Mouse (Mus musculus) CH12.LX (cell line): ENCODE data around the gene Serpina1f. TPM values are rescaled to one million over a fixed set of nuclear protein-coding genes. Genes with fewer than 3 reads are reported as not detected.

Experiments used
- DNase-seq: peaks from one replicate; pipeline ENCODE4 v3.0.0-alpha.2; 2013; ENCODE audit errors: extremely low read depth
- H3K27ac ChIP-seq: 2 replicates; pipeline ENCODE4 v1.5.1; 2012; ENCODE audit warnings: low read depth, mild to moderate bottlenecking, control low read depth, moderate library complexity; ENCODE audit not compliant: insufficient read depth
- H3K27me3 ChIP-seq: replicated peaks from 2 replicates; pipeline ENCODE3; 2012; ENCODE audit warnings: inconsistent platforms
- H3K36me3 ChIP-seq, 2 experiments: replicated peaks in 1 of 2; 2 replicates each; pipeline versions ENCODE3 to v1.6.1; 2012; ENCODE audit warnings: inconsistent platforms in 1 of 2, low read length in 1 of 2, mild to moderate bottlenecking in 1 of 2, mixed read lengths in 1 of 2, moderate library complexity in 1 of 2; ENCODE audit not compliant: control insufficient read depth in 1 of 2, insufficient read depth in 1 of 2
- H3K4me1 ChIP-seq, 2 experiments: 2 replicates each; pipeline ENCODE4 v1.6.1; 2012; ENCODE audit warnings: inconsistent platforms in 1 of 2, moderate library complexity in 1 of 2; ENCODE audit not compliant: insufficient read depth in 2 of 2, control insufficient read depth in 1 of 2
- H3K4me2 ChIP-seq: 2 replicates; pipeline ENCODE4 v1.6.1; 2012; ENCODE audit warnings: low read depth, mild to moderate bottlenecking, control low read depth; ENCODE audit not compliant: poor library complexity, insufficient read depth, severe bottlenecking
- H3K4me3 ChIP-seq, 3 experiments: fragments of 150-350 bp in 1 of 3; sonication (generic) in 1 of 3; replicated peaks in 1 of 3; 2 replicates each; pipeline versions ENCODE3 to v1.5.1; 2011 to 2012; ENCODE audit warnings: low read depth in 2 of 3, low read length in 2 of 3, mild to moderate bottlenecking in 2 of 3, moderate library complexity in 2 of 3, control low read depth in 1 of 3, improper control_type of control experiment in 1 of 3, inconsistent platforms in 1 of 3, mixed read lengths in 1 of 3; ENCODE audit not compliant: poor library complexity in 1 of 3
- H3K79me2 ChIP-seq: replicated peaks from 2 replicates; pipeline ENCODE4 v1.6.1; 2012; ENCODE audit warnings: mild to moderate bottlenecking, moderate library complexity; ENCODE audit not compliant: control insufficient read depth, poor library complexity, insufficient read depth, severe bottlenecking; ENCODE audit errors: extremely low read depth
- H3K9ac ChIP-seq: 2 replicates; pipeline ENCODE4 v1.6.1; 2012; ENCODE audit warnings: low read depth, mild to moderate bottlenecking, control low read depth, moderate library complexity; ENCODE audit not compliant: insufficient read depth
- H3K9me3 ChIP-seq: replicated peaks from 2 replicates; pipeline ENCODE3; 2012; ENCODE audit warnings: low read length, inconsistent platforms, mixed read lengths
- BHLHE40 ChIP-seq: IDR thresholded peaks from 2 replicates; pipeline ENCODE4 v1.6.1; 2011; ENCODE audit warnings: mild to moderate bottlenecking, low read depth, low read length, improper control_type of control experiment
- CHD1 ChIP-seq: IDR thresholded peaks from 2 replicates; pipeline ENCODE4 v1.6.1; 2012; ENCODE audit warnings: low read depth, low read length, improper control_type of control experiment, inconsistent platforms
- E2F4 ChIP-seq: IDR thresholded peaks from 2 replicates; pipeline ENCODE4 v1.6.1; 2011; ENCODE audit warnings: low read depth, low read length, improper control_type of control experiment; ENCODE audit not compliant: insufficient replicate concordance
- HCFC1 ChIP-seq: IDR thresholded peaks from 2 replicates; pipeline ENCODE4 v1.6.1; 2012; ENCODE audit warnings: low read depth, mild to moderate bottlenecking, inconsistent platforms, low read length, improper control_type of control experiment
- IRF4 ChIP-seq: IDR thresholded peaks from 2 replicates; pipeline ENCODE4 v1.6.1; 2014; ENCODE audit warnings: low read depth, mild to moderate bottlenecking, inconsistent platforms, low read length, improper control_type of control experiment
- JUN ChIP-seq: IDR thresholded peaks from 2 replicates; pipeline ENCODE4 v1.6.1; 2011; ENCODE audit warnings: low read depth, mild to moderate bottlenecking, low read length, improper control_type of control experiment, moderate library complexity; ENCODE audit not compliant: insufficient read depth
- JUND ChIP-seq: conservative IDR thresholded peaks from 2 replicates; pipeline ENCODE4 v1.6.1; 2011; ENCODE audit warnings: low read depth, low read length, improper control_type of control experiment
- KAT2A ChIP-seq: IDR thresholded peaks from 2 replicates; pipeline ENCODE4 v1.6.1; 2012; ENCODE audit warnings: low read length, improper control_type of control experiment, inconsistent platforms; ENCODE audit not compliant: insufficient replicate concordance
- MAX ChIP-seq: IDR thresholded peaks from 2 replicates; pipeline ENCODE4 v1.6.1; 2011; ENCODE audit warnings: low read length, improper control_type of control experiment
- MEF2A ChIP-seq: IDR thresholded peaks from 2 replicates; pipeline ENCODE4 v1.6.1; 2014; ENCODE audit warnings: low read depth, mild to moderate bottlenecking, inconsistent platforms, low read length, improper control_type of control experiment, borderline replicate concordance
- MYC ChIP-seq: IDR thresholded peaks from 2 replicates; pipeline ENCODE4 v1.6.1; 2011; ENCODE audit warnings: low read depth, mild to moderate bottlenecking, improper control_type of control experiment, low read length
- PAX5 ChIP-seq: IDR thresholded peaks from 2 replicates; pipeline ENCODE4 v1.6.1; 2012; ENCODE audit warnings: low read length, inconsistent platforms, mixed read lengths
- RCOR1 ChIP-seq: conservative IDR thresholded peaks from 2 replicates; pipeline ENCODE4 v1.6.1; 2012; ENCODE audit warnings: low read depth, mild to moderate bottlenecking, inconsistent platforms, low read length, improper control_type of control experiment
- TBP ChIP-seq: conservative IDR thresholded peaks from 2 replicates; pipeline ENCODE4 v1.6.1; 2011; ENCODE audit warnings: low read depth, low read length, improper control_type of control experiment
- USF1 ChIP-seq: IDR thresholded peaks from 2 replicates; pipeline ENCODE4 v1.6.1; 2014; ENCODE audit warnings: low read depth, mild to moderate bottlenecking, inconsistent platforms, low read length, improper control_type of control experiment
- ZC3H11A ChIP-seq: IDR thresholded peaks from 2 replicates; pipeline ENCODE4 v1.6.1; 2012; ENCODE audit warnings: low read depth, mild to moderate bottlenecking, inconsistent platforms, low read length, improper control_type of control experiment
- ZMIZ1 ChIP-seq: IDR thresholded peaks from 2 replicates; pipeline ENCODE4 v1.6.1; 2012; ENCODE audit warnings: low read depth, mild to moderate bottlenecking, inconsistent platforms, low read length, improper control_type of control experiment
- dilution Hi-C: fragments of 300-500 bp; cut with MboI; formaldehyde crosslinking; loops from 2 replicates; pipeline ENCODE4 v1.14.3; 2020; ENCODE audit warnings: low sequenced_read_pairs; ENCODE audit not compliant: extremely low pct_unique_long_range_greater_than_20kb, extremely low pct_ligation_motif_present
- in situ Hi-C: fragments of 300-500 bp; cut with MboI; formaldehyde crosslinking; loops from 3 replicates; pipeline ENCODE4 v1.14.3; 2019; ENCODE audit warnings: low sequenced_read_pairs, low pct_ligation_motif_present, low pct_unique_long_range_greater_than_20kb, mixed read lengths
- polyA plus RNA-seq: library from polyadenylated mRNA; unstranded; fragments of >175 nt; gene quantifications from 2 replicates; pipeline ENCODE4 v1.2.1, GENCODE M21; 2012; ENCODE audit warnings: low read depth; ENCODE audit not compliant: insufficient read length
- total RNA-seq, 2 experiments: library from RNA; depleted of rRNA; stranded (reverse); fragments of 300-350 nt in 1 of 2; fragments of >200 nt in 1 of 2; gene quantifications; 2 replicates each; pipeline ENCODE4 v1.2.3; 2012 to 2014

Gene Serpina1f
- total and polyA plus RNA-seq, 3 experiments, result not detected

DNA sequence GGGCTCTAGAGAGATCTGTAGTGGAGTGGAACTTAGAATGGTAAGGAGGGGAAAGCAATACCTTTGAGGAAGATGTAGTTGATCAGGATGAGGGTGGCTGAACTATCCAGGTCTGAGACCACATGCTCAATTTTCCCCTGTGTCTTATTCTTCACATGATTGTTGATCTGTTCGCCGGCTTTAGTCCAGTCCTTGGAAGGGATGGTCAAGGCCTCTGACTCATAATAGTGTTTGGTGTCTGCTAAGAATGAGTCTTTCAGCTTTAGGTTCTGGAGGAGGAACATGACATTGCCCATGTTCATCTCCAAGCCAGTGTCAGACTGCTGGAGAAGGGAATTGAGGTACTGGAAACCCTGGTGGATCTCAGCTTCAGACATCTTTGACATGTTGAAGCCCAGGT, 41.5 kb downstream of the Serpina1f start:
- H3K27ac ChIP-seq, result no peak overlapping the region
- dilution Hi-C loops, result no loop called here
- in situ Hi-C loops, result no loop called here

DNA sequence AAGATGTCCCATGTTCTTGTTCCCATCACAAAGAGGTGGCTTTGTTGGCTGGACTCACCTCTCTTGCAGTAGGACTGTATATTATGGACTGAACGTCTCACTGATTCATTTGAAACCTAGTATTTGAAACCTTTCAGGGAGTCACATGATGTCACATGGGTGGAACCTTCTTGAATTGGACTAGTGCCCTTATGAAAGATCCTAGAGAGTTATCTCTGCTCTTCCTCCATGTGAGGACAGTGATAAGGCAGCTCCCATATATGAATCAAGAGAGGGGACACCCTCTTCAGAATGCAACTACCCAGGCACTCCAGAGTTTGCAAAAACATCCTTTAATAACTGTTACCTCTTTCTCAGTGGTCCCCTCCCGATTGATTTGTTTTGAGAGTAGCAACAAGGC, 49.0 kb downstream of the Serpina1f start:
- H3K4me3 ChIP-seq, result no peak overlapping the region
- H3K9ac ChIP-seq, result no peak overlapping the region
- H3K4me2 ChIP-seq, result no peak overlapping the region
- no peak for DNase-seq
- in situ Hi-C loops (loop anchor here (25.0 kb wide), 1 partner anchor 134 kb away; no protein-coding TSS in a partner anchor), dilution Hi-C loops (no loop called here)
- no peaks in the 10 kb centered on the region for H3K36me3 ChIP-seq
- H3K79me2 ChIP-seq, result no peaks in the 10 kb centered on the region
- H3K9me3 ChIP-seq, result peaks cover 5% of the 10 kb centered on the region
- H3K27ac ChIP-seq, result no peak overlapping the region
- H3K4me1 ChIP-seq, result no peaks in the 10 kb centered on the region
- H3K27me3 ChIP-seq, result peaks cover 55% of the 10 kb centered on the region
- TF ChIP-seq JUN (no peak), CHD1 (no peak), MEF2A (no peak), KAT2A (no peak), JUND (no peak), TBP (no peak)

More for the DNA sequence above, 41.5 kb downstream of the Serpina1f start:
- no peak overlapping the region for H3K9ac ChIP-seq
- TF ChIP-seq MEF2A (no peak), MYC (no peak), E2F4 (no peak), RCOR1 (no peak), MAX (no peak), HCFC1 (no peak), ZMIZ1 (no peak), ZC3H11A (no peak)
- peaks cover 5% of the 10 kb centered on the region for H3K9me3 ChIP-seq
- no peaks in the 10 kb centered on the region for H3K79me2 ChIP-seq
- no peak for DNase-seq
- H3K4me2 ChIP-seq, result no peak overlapping the region
- no peaks in the 10 kb centered on the region for H3K4me1 ChIP-seq
- H3K36me3 ChIP-seq, result no peaks in the 10 kb centered on the region
- H3K4me3 ChIP-seq, result no peak overlapping the region
- peaks cover 98% of the 10 kb centered on the region for H3K27me3 ChIP-seq

DNA sequence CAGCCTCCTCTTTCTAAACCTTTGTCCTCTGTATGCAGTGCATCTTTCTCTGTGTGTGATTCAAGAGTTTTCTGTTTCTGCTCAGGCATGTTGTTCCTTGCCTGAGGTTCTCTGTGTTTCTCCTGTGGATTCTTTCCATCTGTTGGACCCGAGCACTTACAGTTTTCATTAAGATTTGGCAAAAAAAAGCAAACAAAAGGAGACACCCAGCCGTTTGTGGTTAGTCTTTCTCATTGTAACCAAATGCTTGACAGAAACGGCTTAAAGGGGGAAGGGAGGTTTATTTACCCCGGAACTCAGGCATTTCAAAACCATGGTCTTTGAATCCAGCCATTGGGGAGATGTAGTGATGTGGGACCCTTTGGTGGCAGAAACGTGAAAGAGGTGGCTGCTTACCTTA, 50.7 kb downstream of the Serpina1f start:
- dilution Hi-C loops, result no loop called here
- Histone ChIP-seq H3K79me2 (no peaks in the 10 kb centered on the region), H3K27ac (no peak overlapping the region), H3K4me1 (no peaks in the 10 kb centered on the region), H3K4me2 (no peak overlapping the region), H3K9me3 (no peaks in the 10 kb centered on the region), H3K27me3 (peaks cover 41% of the 10 kb centered on the region), H3K9ac (no peak overlapping the region), H3K4me3 (no peak overlapping the region), H3K36me3 (no peaks in the 10 kb centered on the region)
- in situ Hi-C loops, result loop anchor here (25.0 kb wide), 1 partner anchor 132 kb away; no protein-coding TSS in a partner anchor
- TF ChIP-seq IRF4 (no peak), BHLHE40 (no peak), PAX5 (no peak), CHD1 (no peak), E2F4 (no peak), ZC3H11A (no peak), USF1 (no peak)
- DNase-seq, result no peak
